Mouse (Mus musculus): ENCODE results near the gene Ammecr1. TPM values are rescaled to one million over a fixed set of nuclear protein-coding genes. Genes with fewer than 3 reads are reported as not detected.

The Ammecr1 gene
- total RNA-seq, 1 experiment, result 10.1 TPM

DNA sequence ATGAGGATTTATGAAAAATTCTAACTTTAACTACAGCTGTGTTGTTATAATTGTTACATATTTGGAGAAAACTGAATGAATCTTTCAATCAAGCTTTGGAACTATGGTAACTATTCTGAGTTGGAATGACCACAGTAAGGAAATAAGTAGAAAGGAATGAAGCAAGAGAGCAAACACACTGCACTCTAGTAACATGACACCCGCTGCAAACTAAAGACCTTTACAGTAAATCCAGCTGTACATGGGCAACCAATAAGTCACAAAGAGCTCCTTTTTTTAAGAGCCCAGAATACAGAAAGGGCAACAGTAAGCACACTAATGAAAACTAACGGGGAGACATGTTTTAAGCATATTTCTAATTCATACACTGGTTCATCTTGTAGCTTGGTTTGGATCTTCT, 71.2 kb downstream of the Ammecr1 start:
- H3K4me1 ChIP-seq (ENCODE audit: control insufficient read depth in 2 of 2, insufficient read depth in 2 of 2, low read length in 2 of 2, poor library complexity in 1 of 2), result no peaks in the 10 kb centered on the region
- no peak overlapping the region for H3K9ac ChIP-seq (ENCODE audit: insufficient read depth, low read depth, low read length, poor library complexity, severe bottlenecking)
- DNase-seq (ENCODE audit: low read depth, low spot score), result no peak
- H3K36me3 ChIP-seq (ENCODE audit: control insufficient read depth, insufficient read depth, low read length, poor library complexity, severe bottlenecking), result no peaks in the 10 kb centered on the region
- H3K9me3 ChIP-seq (ENCODE audit: control insufficient read depth, insufficient read depth, low read depth, low read length), result no peaks in the 10 kb centered on the region
- H3K4me3 ChIP-seq (ENCODE audit: insufficient read depth in 1 of 2, low read depth in 1 of 2, low read length in 2 of 2, poor library complexity in 1 of 2, severe bottlenecking in 1 of 2), result no peak overlapping the region
- no peak overlapping the region for H3K27ac ChIP-seq (ENCODE audit: insufficient read depth, low read depth, low read length, poor library complexity, severe bottlenecking)
- TF ChIP-seq ZC3H11A (IDR thresholded peaks at IDR 0.05; ENCODE audit: borderline replicate concordance, low read depth, low read length), result no peak
- in situ Hi-C loops (cut with MboI; ENCODE audit: low sequenced_read_pairs in 2 of 2, unreplicated experiment in 2 of 2), result no loop called here

DNA sequence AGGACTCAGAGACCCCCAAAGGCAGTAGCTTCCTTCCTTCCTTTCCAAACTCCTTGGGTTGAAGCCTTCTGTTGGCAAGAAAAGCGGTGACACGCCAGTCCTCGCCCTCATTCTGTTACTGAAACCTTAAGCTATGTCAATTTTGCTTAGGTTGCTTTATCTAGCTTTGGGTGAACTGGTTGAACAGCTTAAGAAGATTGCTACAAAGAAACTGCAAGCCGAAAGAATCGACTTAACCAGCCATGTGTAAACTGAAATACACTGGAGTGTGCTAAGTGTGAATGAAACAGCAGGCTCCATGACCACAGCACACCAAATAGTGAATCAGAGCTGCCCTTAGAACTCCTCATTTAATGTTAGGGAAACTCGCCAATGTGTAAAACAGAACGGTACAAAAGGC, 80.6 kb downstream of the Ammecr1 start:
- Histone ChIP-seq H3K9me3 (ENCODE audit: control insufficient read depth, insufficient read depth, low read depth, low read length) (no peaks in the 10 kb centered on the region), H3K9ac (ENCODE audit: insufficient read depth, low read depth, low read length, poor library complexity, severe bottlenecking) (no peak overlapping the region), H3K4me1 (ENCODE audit: control insufficient read depth in 2 of 2, insufficient read depth in 2 of 2, low read length in 2 of 2, poor library complexity in 1 of 2) (no peaks in the 10 kb centered on the region), H3K27ac (ENCODE audit: insufficient read depth, low read depth, low read length, poor library complexity, severe bottlenecking) (no peak overlapping the region), H3K4me3 (ENCODE audit: insufficient read depth in 1 of 2, low read depth in 1 of 2, low read length in 2 of 2, poor library complexity in 1 of 2, severe bottlenecking in 1 of 2) (no peak overlapping the region), H3K36me3 (ENCODE audit: control insufficient read depth, insufficient read depth, low read length, poor library complexity, severe bottlenecking) (no peaks in the 10 kb centered on the region)
- DNase-seq (ENCODE audit: low read depth, low spot score), result no peak
- in situ Hi-C loops (cut with MboI; ENCODE audit: low sequenced_read_pairs in 2 of 2, unreplicated experiment in 2 of 2), result no loop called here
- TF ChIP-seq ZNF384 (IDR thresholded peaks at IDR 0.05; ENCODE audit: low read depth, low read length) (no peak), CHD2 (IDR thresholded peaks at IDR 0.05; ENCODE audit: low read depth, low read length) (no peak), MAFK (IDR thresholded peaks at IDR 0.05; ENCODE audit: insufficient read depth, low read depth, low read length) (no peak), ZC3H11A (IDR thresholded peaks at IDR 0.05; ENCODE audit: borderline replicate concordance, low read depth, low read length) (no peak), HCFC1 (IDR thresholded peaks at IDR 0.05; ENCODE audit: borderline replicate concordance, insufficient read depth, low read length) (no peak)

DNA sequence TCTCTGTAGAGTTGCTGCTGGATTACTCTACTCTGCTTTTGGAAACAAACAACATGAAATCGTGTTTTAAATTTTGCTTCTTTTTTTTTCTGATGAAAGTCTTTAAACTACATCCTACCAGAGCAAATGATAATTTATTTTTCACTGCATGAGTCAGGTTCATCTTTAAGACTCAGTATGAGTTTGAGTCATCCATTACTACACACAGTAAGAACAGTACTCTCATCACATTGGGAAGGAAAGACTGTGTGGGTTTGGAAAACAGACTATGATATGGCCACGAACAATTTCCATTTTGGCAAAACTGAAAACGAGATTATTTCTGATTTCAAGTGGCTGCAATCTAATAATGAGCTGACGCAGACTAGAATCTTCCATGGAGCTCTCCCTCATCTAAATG, 82.9 kb downstream of the Ammecr1 start:
- TF ChIP-seq MAFK (IDR thresholded peaks at IDR 0.05; ENCODE audit: insufficient read depth, low read depth, low read length) (no peak), ZNF384 (IDR thresholded peaks at IDR 0.05; ENCODE audit: low read depth, low read length) (no peak), HCFC1 (IDR thresholded peaks at IDR 0.05; ENCODE audit: borderline replicate concordance, insufficient read depth, low read length) (no peak), ZC3H11A (IDR thresholded peaks at IDR 0.05; ENCODE audit: borderline replicate concordance, low read depth, low read length) (no peak), CHD2 (IDR thresholded peaks at IDR 0.05; ENCODE audit: low read depth, low read length) (no peak)
- Histone ChIP-seq H3K9me3 (ENCODE audit: control insufficient read depth, insufficient read depth, low read depth, low read length) (no peaks in the 10 kb centered on the region), H3K27ac (ENCODE audit: insufficient read depth, low read depth, low read length, poor library complexity, severe bottlenecking) (no peak overlapping the region), H3K4me1 (ENCODE audit: control insufficient read depth in 2 of 2, insufficient read depth in 2 of 2, low read length in 2 of 2, poor library complexity in 1 of 2) (no peaks in the 10 kb centered on the region), H3K36me3 (ENCODE audit: control insufficient read depth, insufficient read depth, low read length, poor library complexity, severe bottlenecking) (no peaks in the 10 kb centered on the region), H3K9ac (ENCODE audit: insufficient read depth, low read depth, low read length, poor library complexity, severe bottlenecking) (no peak overlapping the region), H3K4me3 (ENCODE audit: insufficient read depth in 1 of 2, low read depth in 1 of 2, low read length in 2 of 2, poor library complexity in 1 of 2, severe bottlenecking in 1 of 2) (no peak overlapping the region)
- no peak for DNase-seq (ENCODE audit: low read depth, low spot score)
- in situ Hi-C loops (cut with MboI; ENCODE audit: low sequenced_read_pairs in 2 of 2, unreplicated experiment in 2 of 2), result no loop called here

DNA sequence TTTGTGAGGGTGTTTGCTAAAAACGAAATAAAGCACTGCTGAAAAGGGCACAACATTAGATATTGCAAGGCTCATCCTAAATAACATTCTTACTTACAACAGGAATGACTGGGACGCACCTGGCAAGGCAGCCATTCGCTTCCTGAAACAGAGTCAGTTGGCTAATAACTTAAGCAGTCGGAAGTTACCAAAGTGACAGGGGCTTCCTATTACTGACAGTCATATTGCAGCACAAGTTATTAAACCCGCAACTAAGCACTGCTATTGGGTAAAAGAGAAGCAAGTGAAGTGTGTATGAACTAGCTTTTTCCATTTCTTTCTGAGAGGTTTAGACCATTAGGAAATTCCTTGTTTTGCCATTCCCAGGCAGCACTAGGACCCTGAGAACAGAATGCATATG, 84.3 kb downstream of the Ammecr1 start:
- H3K9me3 ChIP-seq (ENCODE audit: control insufficient read depth, insufficient read depth, low read depth, low read length), result no peaks in the 10 kb centered on the region
- H3K4me1 ChIP-seq (ENCODE audit: control insufficient read depth in 2 of 2, insufficient read depth in 2 of 2, low read length in 2 of 2, poor library complexity in 1 of 2), result no peaks in the 10 kb centered on the region
- no peak overlapping the region for H3K4me3 ChIP-seq (ENCODE audit: insufficient read depth in 1 of 2, low read depth in 1 of 2, low read length in 2 of 2, poor library complexity in 1 of 2, severe bottlenecking in 1 of 2)
- TF ChIP-seq ZNF384 (IDR thresholded peaks at IDR 0.05; ENCODE audit: low read depth, low read length) (no peak), MAFK (IDR thresholded peaks at IDR 0.05; ENCODE audit: insufficient read depth, low read depth, low read length) (no peak), HCFC1 (IDR thresholded peaks at IDR 0.05; ENCODE audit: borderline replicate concordance, insufficient read depth, low read length) (no peak), CHD2 (IDR thresholded peaks at IDR 0.05; ENCODE audit: low read depth, low read length) (no peak), ZC3H11A (IDR thresholded peaks at IDR 0.05; ENCODE audit: borderline replicate concordance, low read depth, low read length) (no peak)
- no peak overlapping the region for H3K27ac ChIP-seq (ENCODE audit: insufficient read depth, low read depth, low read length, poor library complexity, severe bottlenecking)
- in situ Hi-C loops (cut with MboI; ENCODE audit: low sequenced_read_pairs in 2 of 2, unreplicated experiment in 2 of 2), result no loop called here
- no peak for DNase-seq (ENCODE audit: low read depth, low spot score)
- H3K9ac ChIP-seq (ENCODE audit: insufficient read depth, low read depth, low read length, poor library complexity, severe bottlenecking), result no peak overlapping the region
- H3K36me3 ChIP-seq (ENCODE audit: control insufficient read depth, insufficient read depth, low read length, poor library complexity, severe bottlenecking), result no peaks in the 10 kb centered on the region; the same call in 1 of the 2 replicates

- H3K4me1 ChIP-seq (ENCODE audit: control insufficient read depth in 2 of 2, insufficient read depth in 2 of 2, low read length in 2 of 2, poor library complexity in 1 of 2), result no peaks in the 10 kb centered on the region
- no peak for TF ChIP-seq ZC3H11A (IDR thresholded peaks at IDR 0.05; ENCODE audit: borderline replicate concordance, low read depth, low read length)
- no peak for TF ChIP-seq ZNF384 (IDR thresholded peaks at IDR 0.05; ENCODE audit: low read depth, low read length)
- no peak for TF ChIP-seq HCFC1 (IDR thresholded peaks at IDR 0.05; ENCODE audit: borderline replicate concordance, insufficient read depth, low read length)
- no peak for TF ChIP-seq MAFK (IDR thresholded peaks at IDR 0.05; ENCODE audit: insufficient read depth, low read depth, low read length)
- no peak for TF ChIP-seq CHD2 (IDR thresholded peaks at IDR 0.05; ENCODE audit: low read depth, low read length)
- no peak overlapping the region for H3K9ac ChIP-seq (ENCODE audit: insufficient read depth, low read depth, low read length, poor library complexity, severe bottlenecking)
- in situ Hi-C loops (cut with MboI; ENCODE audit: low sequenced_read_pairs in 2 of 2, unreplicated experiment in 2 of 2), result no loop called here
- H3K9me3 ChIP-seq (ENCODE audit: control insufficient read depth, insufficient read depth, low read depth, low read length), result no peaks in the 10 kb centered on the region
- no peak for DNase-seq (ENCODE audit: low read depth, low spot score)
- H3K36me3 ChIP-seq (ENCODE audit: control insufficient read depth, insufficient read depth, low read length, poor library complexity, severe bottlenecking), result no peaks in the 10 kb centered on the region
- H3K27ac ChIP-seq (ENCODE audit: insufficient read depth, low read depth, low read length, poor library complexity, severe bottlenecking), result no peak overlapping the region
- H3K4me3 ChIP-seq (ENCODE audit: insufficient read depth in 1 of 2, low read depth in 1 of 2, low read length in 2 of 2, poor library complexity in 1 of 2, severe bottlenecking in 1 of 2), result no peak overlapping the region
Observed at GRCm38 (mm10) chrX:142869844-142870243, 96.7 kb downstream of the Ammecr1 start.

Measured in ES-E14 (cell line).